Mouse (Mus musculus) c-Kit-positive CD71-positive TER-119-positive erythroid progenitor cells, embryonic 14.5 days (primary cell): ENCODE data around the gene Cabcoco1.

Experiments used
- DNase-seq: peaks from one replicate; pipeline ENCODE4 v3.0.0-alpha.2; 2013; ENCODE audit warnings: low spot score

The Cabcoco1 gene

GRCm38 (mm10) chr10:68435001-68435560 lies 106.6 kb downstream of the Cabcoco1 start:
- DNase-seq, result no peak

DNA sequence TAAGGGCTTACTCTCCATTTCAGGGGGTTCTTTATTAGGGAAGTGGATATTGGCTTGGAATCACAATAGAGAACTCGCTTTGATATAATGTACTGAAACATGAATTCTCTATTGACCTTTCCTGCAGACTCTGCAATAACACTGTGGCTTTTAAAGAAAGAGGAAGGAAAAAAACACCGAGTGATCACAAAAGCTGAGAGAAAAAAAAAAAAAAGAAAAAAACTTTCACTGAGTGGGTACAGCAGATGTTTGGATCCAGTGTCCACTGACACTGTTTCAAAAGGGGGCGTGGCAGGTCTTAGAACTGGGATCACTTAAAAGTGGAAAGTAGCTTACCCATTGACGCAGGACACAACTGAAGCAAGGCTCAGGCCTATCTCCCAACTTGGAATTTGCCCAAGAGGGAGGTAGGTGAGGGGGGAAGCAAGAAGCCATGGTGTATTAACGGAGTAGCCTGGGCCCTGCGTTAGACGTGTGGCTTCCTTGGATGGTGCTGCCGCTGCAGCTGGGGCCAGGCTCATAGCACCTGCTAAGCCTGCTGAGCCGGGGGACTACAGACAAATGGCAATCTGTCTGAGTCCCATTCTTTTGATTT lies 107.6 kb downstream of the Cabcoco1 start:
- DNase-seq, result no peak

- peak; percentile 21 for DNase-seq
Observed at GRCm38 (mm10) chr10:68431346-68431745, 110.3 kb downstream of the Cabcoco1 start.

GRCm38 (mm10) chr10:68430929-68431328 lies 110.8 kb downstream of the Cabcoco1 start:
- no peak for DNase-seq

GRCm38 (mm10) chr10:68420393-68420920 lies 121.2 kb downstream of the Cabcoco1 start:
- no peak for DNase-seq

- DNase-seq, result no peak
Observed at GRCm38 (mm10) chr10:68419893-68420292, 121.8 kb downstream of the Cabcoco1 start.

GRCm38 (mm10) chr10:68417074-68417790 lies 124.5 kb downstream of the Cabcoco1 start:
- no peak for DNase-seq

DNA sequence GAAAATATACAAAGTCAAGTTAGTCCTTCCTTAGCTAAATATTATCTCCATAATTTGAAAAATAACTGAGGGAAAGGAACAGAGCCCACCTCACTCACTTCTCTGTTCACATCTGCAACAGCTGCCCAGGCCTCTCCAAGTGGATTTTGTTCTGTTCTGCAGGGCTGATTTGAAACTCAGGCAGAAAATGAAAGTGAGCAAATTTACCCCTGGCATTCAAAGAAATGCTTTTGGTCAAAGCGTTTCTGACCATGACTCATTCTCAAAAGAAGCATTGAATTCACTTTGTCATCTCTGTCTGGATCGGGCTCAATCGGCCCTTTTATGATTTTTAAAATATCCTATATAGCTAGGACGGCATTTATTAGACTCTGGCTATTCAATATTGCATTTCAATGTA lies 135.8 kb downstream of the Cabcoco1 start:
- no peak for DNase-seq

GRCm38 (mm10) chr10:68396786-68397185 lies 144.9 kb downstream of the Cabcoco1 start:
- no peak for DNase-seq

DNA sequence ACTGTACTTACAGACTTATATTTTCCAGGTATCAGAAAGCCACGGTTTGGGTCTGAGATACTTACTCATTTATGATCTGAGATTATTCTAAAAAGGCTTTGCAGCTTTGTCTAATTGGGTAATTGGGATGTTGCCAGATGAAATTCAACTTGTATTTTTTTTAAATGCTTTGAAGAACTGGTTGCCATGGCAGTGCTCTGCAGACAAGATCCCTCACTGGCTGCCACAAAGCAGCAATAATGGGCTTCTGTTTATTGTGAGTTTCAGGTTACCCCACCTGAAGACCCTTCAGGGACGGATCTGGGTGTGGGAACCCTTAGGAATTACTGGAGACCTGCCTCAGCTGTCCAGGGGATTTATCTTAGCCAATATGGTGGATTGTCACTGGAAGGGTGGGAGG lies 145.6 kb downstream of the Cabcoco1 start:
- DNase-seq, result no peak

DNA sequence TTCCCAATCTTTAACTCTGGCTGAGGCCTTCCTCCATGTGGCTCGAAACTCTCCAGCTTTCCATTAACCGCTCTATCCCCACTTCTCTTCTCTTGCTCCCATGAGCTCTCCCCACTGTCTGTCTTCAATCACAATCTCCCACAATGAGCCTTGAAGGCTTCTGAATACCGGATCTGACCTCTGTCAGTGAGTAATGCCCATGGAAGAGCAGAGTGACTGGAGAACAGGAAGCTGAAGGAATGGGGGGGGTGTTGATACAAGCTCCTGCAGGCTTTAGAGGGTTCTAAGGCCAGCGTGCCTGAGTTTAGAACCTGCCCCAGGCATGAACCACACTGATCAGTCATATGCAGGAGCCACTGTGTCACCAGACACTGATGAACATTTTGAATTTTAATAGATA lies 150.1 kb downstream of the Cabcoco1 start:
- DNase-seq, result no peak

- no peak for DNase-seq
Observed at GRCm38 (mm10) chr10:68388802-68389201, 152.9 kb downstream of the Cabcoco1 start.

- DNase-seq, result no peak
Observed at GRCm38 (mm10) chr10:68388138-68388537, 153.6 kb downstream of the Cabcoco1 start.
